Mouse (Mus musculus) neural tube, embryonic 12.5 days (tissue): ENCODE data around the gene Tuba1b. TPM values are rescaled to one million over a fixed set of nuclear protein-coding genes. Genes with fewer than 3 reads are reported as not detected.

Experiments
- ATAC-seq: fragments of 200-750 bp; cut with Nextera tagmentation; 2 replicates; pipeline ENCODE4 v1.8.0; 2017; ENCODE audit warnings: low read depth, mild to moderate bottlenecking, moderate TSS enrichment, moderate library complexity; ENCODE audit not compliant: low FRiP score
- H3K27ac ChIP-seq: fragments of 300-500 bp; sonication (generic); 2 replicates; pipeline ENCODE4 v1.5.1; 2016
- H3K27me3 ChIP-seq: fragments of 300-500 bp; sonication (generic); replicated peaks from 2 replicates; pipeline ENCODE4 v1.6.1; 2016; ENCODE audit warnings: mild to moderate bottlenecking
- H3K36me3 ChIP-seq: fragments of 300-500 bp; sonication (generic); 2 replicates; pipeline ENCODE4 v1.6.1; 2016; ENCODE audit warnings: mild to moderate bottlenecking
- H3K4me1 ChIP-seq: fragments of 300-500 bp; sonication (generic); 2 replicates; pipeline ENCODE4 v1.6.1; 2016
- H3K4me2 ChIP-seq: fragments of 300-500 bp; sonication (generic); replicated peaks from 2 replicates; pipeline ENCODE4 v1.6.1; 2016; ENCODE audit warnings: mild to moderate bottlenecking
- H3K4me3 ChIP-seq: fragments of 300-500 bp; sonication (generic); 2 replicates; pipeline ENCODE4 v1.5.1; 2016
- H3K9ac ChIP-seq: fragments of 300-500 bp; sonication (generic); 2 replicates; pipeline ENCODE4 v1.6.1; 2016; ENCODE audit warnings: mild to moderate bottlenecking
- H3K9me3 ChIP-seq: fragments of 300-500 bp; sonication (generic); 2 replicates; pipeline ENCODE4 v1.6.1; 2016; ENCODE audit warnings: mild to moderate bottlenecking
- whole genome bisulfite sequencing: fragments of 180-500 bp; shearing (Covaris S2); methylation state at CpG from one replicate; pipeline ENCODE4 v1.1.7; 2016; 5-methylcytosine and 5-hydroxymethylcytosine counted together
- polyA plus RNA-seq: library from polyadenylated mRNA; unstranded; fragments of >200 nt; fragmentation: Nextera tagmentation; extraction: Ambion mirVana; gene quantifications from 2 replicates; pipeline ENCODE4 v1.2.1, GENCODE M21; 2016

Gene Tuba1b
- polyA plus RNA-seq, 1 experiment from 2014 or later = 1,299 TPM

DNA sequence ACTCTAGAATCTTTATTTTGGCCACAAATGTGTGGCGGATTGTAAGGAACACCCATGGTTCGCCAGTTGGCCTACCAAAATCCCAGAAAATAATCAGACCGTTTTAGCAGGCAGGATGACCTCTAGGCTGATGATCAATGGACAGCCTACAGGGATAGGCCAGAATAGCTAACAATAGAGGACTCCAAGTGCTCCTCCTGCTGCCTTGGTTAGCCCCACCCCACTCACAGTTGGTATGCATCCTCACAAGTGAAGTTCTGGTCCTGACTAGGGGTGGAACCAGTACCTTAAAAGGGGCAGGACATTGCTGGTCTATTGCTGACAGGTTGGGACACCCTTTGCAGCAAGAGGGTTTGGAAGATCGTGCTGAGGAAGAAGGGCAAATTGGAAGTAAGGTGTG, 41.3 kb downstream of the Tuba1b start:
- Histone ChIP-seq H3K4me1 (peaks cover 28% of the 10 kb centered on the region), H3K4me2 (no peak overlapping the region; the same call in 1 of the 2 replicates), H3K27ac (no peak overlapping the region), H3K27me3 (peaks cover 67% of the 10 kb centered on the region), H3K36me3 (no peaks in the 10 kb centered on the region), H3K9ac (no peak overlapping the region), H3K9me3 (no peaks in the 10 kb centered on the region), H3K4me3 (no peak overlapping the region)
- ATAC-seq = no peak
- 41% methylated on average over 4 of the region's 4 CpGs for WGBS

DNA sequence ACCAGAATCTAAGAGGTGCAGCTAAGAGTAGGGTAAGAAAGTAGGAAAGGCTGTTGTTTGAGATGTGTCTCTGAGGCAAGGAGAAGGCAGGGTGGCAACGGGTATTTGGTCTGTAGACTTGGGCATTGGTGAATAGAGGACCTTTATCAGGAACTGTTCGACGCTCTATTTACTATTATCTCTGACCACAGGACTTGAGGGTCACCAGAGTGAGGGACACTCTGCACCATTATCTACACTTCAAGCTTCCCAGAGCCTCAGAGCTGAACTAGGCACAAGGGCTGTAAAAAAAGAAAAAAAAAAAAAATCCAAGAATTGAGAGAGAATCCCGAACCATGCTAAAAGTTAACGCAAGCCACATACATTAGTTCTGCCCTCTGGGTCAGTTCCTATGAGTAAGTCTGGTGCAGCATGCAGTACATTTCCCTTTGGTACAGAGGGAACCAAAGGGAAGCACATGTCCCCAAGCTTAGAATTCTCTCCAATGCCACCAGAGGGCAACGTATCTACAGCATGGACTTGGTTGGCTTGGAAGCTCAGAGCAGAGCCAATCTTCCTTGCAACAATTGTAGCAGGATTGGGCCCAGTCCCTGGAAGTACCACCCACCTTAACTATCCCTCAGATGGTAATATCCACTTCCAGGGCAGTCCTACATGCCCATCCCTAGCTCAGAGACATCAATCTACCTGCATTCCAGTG, 42.3 kb downstream of the Tuba1b start:
- 47% methylated on average over 6 of the region's 6 CpGs for WGBS
- H3K4me2 ChIP-seq = no peak overlapping the region
- no peak overlapping the region for H3K27ac ChIP-seq
- no peak overlapping the region for H3K4me3 ChIP-seq
- no peak for ATAC-seq
- no peaks in the 10 kb centered on the region for H3K9me3 ChIP-seq
- no peak overlapping the region for H3K9ac ChIP-seq
- H3K36me3 ChIP-seq = no peaks in the 10 kb centered on the region
- peaks cover 24% of the 10 kb centered on the region for H3K4me1 ChIP-seq
- H3K27me3 ChIP-seq = peaks cover 57% of the 10 kb centered on the region

DNA sequence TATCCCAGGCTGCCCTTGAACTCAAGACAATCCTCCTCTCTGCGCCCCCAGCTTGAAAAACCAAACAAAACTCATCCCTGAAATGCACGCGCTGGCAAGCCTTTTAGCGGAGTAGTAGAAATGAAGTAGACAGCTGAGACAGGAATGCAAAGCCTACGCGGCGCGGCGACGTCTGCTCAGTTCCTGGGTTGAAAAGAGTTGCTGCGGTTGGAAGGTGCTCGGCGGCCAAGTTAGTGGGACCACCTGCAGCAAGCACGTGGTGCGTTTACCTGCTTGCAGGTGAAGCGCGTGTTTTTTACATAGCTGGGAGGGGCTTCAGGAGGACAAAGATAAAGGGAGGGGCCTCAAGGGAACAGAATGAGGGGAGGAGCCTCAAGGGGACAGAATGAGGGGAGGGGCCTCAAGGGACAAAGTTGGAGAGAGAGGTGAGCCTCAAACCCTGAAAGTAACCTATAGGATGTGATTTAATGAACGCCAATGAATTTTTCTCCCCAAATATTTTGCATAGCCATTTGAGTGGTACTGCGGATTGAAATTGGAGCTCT, 43.1 kb downstream of the Tuba1b start:
- no peaks in the 10 kb centered on the region for H3K36me3 ChIP-seq
- H3K4me2 ChIP-seq = peak overlapping the region; percentile 23; the same call in 1 of the 2 replicates
- WGBS = 11% methylated on average over 19 of the region's 19 CpGs
- no peak for ATAC-seq
- H3K4me3 ChIP-seq = no peak overlapping the region
- peaks cover 49% of the 10 kb centered on the region for H3K27me3 ChIP-seq
- H3K27ac ChIP-seq = no peak overlapping the region
- H3K4me1 ChIP-seq = peaks cover 24% of the 10 kb centered on the region
- no peaks in the 10 kb centered on the region for H3K9me3 ChIP-seq
- H3K9ac ChIP-seq = no peak overlapping the region

DNA sequence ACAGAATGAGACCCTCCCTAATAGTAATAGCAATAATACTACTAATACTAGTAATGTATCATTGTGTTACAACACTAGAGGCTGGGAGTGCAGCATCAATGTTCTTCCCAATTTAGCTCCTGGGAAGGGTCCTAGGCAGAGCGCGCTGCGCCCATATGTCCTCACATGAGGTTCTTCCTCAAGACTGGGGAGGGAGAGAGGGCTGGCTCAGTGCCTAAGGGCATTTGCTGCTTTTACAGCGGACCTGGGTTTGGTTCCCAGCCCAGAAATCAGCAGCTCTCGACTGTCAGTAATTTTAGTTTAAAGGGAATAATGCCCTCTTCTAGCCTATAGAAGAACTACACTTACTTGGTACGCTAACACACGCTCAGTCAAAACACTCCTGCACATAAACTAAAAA, 46.8 kb downstream of the Tuba1b start:
- H3K9me3 ChIP-seq = no peaks in the 10 kb centered on the region

DNA sequence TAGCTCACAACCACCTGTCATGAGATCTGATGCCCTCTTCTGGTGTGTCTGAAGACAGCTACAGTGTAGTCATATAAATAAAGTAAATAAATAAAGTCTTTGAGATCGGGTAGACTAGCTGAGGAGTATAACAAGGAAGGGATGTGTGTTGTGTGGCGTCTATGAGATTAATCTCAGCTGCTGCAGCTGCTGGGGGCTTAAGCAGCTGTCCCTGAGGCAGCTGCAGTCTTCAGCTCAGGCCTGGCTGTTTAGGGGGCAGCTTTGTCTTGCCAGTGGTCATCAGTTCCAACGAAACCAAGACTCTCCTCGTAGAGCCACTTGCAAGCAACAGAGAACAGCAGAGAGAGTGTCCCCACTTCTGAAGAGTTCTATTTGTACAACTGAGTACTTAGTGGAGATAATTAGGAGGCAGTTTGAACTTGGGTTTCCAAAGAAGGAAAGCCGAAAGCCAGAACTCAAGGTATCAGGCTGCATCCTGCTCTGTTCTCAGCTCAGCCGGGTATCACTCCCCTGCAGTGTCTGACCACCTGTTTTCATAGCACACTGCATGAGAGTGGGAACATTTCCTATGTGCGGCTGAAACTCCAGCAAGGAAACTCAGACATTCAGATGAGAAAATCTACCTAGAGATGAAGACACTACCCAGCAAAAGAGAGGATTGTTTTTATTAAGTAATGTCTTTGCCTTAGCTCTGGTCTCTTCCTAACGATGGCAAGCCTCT, 47.5 kb downstream of the Tuba1b start:
- ATAC-seq = no peak
- no peak overlapping the region for H3K4me2 ChIP-seq
- H3K4me1 ChIP-seq = no peaks in the 10 kb centered on the region
- no peaks in the 10 kb centered on the region for H3K9me3 ChIP-seq
- WGBS = 74% methylated on average over 8 of the region's 8 CpGs
- peaks cover 8% of the 10 kb centered on the region; the same call in 1 of the 2 replicates for H3K27me3 ChIP-seq
- no peaks in the 10 kb centered on the region for H3K36me3 ChIP-seq
- no peak overlapping the region for H3K9ac ChIP-seq
- no peak overlapping the region for H3K4me3 ChIP-seq
- no peak overlapping the region for H3K27ac ChIP-seq

More for the DNA sequence above, 46.8 kb downstream of the Tuba1b start:
- Histone ChIP-seq H3K36me3 (no peaks in the 10 kb centered on the region), H3K4me1 (no peaks in the 10 kb centered on the region), H3K9ac (no peak overlapping the region), H3K27ac (no peak overlapping the region), H3K4me3 (no peak overlapping the region), H3K27me3 (peaks cover 11% of the 10 kb centered on the region), H3K4me2 (no peak overlapping the region)
- no peak for ATAC-seq
- 86% methylated on average over 7 of the region's 7 CpGs for WGBS

DNA sequence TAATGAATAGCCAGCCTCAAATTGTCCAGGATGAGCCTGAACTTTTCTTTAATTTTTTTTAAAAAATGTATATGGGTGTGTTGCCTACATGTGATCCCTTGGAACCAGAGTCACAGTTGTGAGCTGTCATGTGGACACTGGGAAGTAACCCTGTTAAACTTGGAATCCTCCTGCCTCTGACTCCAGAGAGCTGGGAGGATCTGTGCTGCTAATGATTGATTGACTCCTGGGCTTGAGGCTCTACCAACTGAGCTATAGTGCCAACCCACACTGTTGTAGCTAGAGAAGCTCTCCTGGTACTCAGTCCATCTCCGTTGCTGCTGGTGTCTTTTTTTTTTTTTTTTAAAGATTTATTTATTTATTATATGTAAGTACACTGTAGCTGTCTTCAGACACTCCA, 50.3 kb downstream of the Tuba1b start:
- Histone ChIP-seq H3K4me2 (no peak overlapping the region), H3K4me3 (no peak overlapping the region), H3K27me3 (no peaks in the 10 kb centered on the region), H3K9ac (no peak overlapping the region), H3K27ac (no peak overlapping the region), H3K36me3 (no peaks in the 10 kb centered on the region), H3K9me3 (no peaks in the 10 kb centered on the region), H3K4me1 (peaks cover 5% of the 10 kb centered on the region; the same call in 1 of the 2 replicates)
- no peak for ATAC-seq
- WGBS = 70% methylated on average over 1 of the region's 1 CpGs

DNA sequence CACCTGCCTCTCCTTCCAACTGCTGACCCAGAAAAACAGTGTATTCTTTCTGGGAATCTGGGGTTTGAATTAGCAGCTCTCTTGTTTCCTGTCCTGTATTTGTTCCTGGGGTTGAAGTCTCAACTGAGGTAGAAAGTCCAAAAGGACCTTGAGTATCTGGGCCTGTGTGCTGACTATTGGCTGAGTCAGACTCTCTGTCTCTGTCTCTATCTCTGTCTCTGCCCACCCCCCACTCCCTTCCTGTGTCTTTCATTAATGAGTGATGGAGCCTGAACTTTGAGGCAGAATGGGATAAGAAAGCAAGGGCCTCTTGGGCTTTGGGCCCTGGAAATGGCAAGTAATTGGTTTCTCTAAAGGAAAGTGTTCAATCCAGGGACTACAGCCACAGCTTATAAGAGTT, 50.7 kb downstream of the Tuba1b start:
- no peak for ATAC-seq
- Histone ChIP-seq H3K4me3 (no peak overlapping the region), H3K27ac (no peak overlapping the region), H3K4me1 (peaks cover 5% of the 10 kb centered on the region; the same call in 1 of the 2 replicates), H3K9me3 (no peaks in the 10 kb centered on the region), H3K4me2 (no peak overlapping the region), H3K9ac (no peak overlapping the region), H3K27me3 (no peaks in the 10 kb centered on the region), H3K36me3 (no peaks in the 10 kb centered on the region)

DNA sequence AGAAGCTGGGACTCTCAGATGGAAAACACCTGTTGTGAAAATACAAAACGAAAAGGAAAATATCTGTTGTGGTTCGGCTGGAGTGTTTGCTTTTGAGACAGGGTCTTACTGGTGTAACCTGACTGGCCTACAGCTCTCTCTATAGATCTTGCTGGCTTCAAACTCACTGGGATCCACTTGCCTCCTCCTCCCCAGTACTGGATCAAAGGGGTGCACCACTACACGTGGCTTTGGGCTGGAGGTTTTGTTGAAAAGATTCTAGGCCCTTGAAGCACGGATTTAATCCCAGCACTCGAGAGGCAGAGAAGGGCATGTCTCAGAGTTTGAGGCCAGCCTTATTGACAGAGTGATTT, 52.7 kb downstream of the Tuba1b start:
- Histone ChIP-seq H3K4me1 (peaks cover 5% of the 10 kb centered on the region; the same call in 1 of the 2 replicates), H3K4me2 (peak overlapping the region; percentile 82), H3K27ac (no peak overlapping the region), H3K4me3 (no peak overlapping the region), H3K9me3 (no peaks in the 10 kb centered on the region), H3K9ac (peak overlapping the region; percentile 14), H3K36me3 (no peaks in the 10 kb centered on the region), H3K27me3 (no peaks in the 10 kb centered on the region)
- 9% methylated on average over 5 of the region's 5 CpGs for WGBS
- ATAC-seq = peak; percentile 41

Other genes with a start within 250 kb of the Tuba1b start
- gene Ccdc65, start 226.4 kb downstream of the Tuba1b start, polyA plus RNA-seq = 2.1 and 2.3 TPM in 2 replicates
- 7.7 and 8.9 TPM in 2 replicates for gene Fkbp11, start 206.4 kb downstream of the Tuba1b start, polyA plus RNA-seq
- 69.7 and 77.4 TPM in 2 replicates for gene Arf3, start 171.4 kb downstream of the Tuba1b start, polyA plus RNA-seq
- 0.26 and 0.53 TPM in 2 replicates for gene Wnt10b, start 156.4 kb downstream of the Tuba1b start, polyA plus RNA-seq
- 7.5 and 12.3 TPM in 2 replicates for gene Wnt1, start 144.7 kb downstream of the Tuba1b start, polyA plus RNA-seq
- gene Ddn, start 125.1 kb downstream of the Tuba1b start, polyA plus RNA-seq = 0.47 and 0.82 TPM in 2 replicates
- gene Prkag1, start 103.0 kb downstream of the Tuba1b start, polyA plus RNA-seq = 70.1 and 79.2 TPM in 2 replicates
- 10.4 and 12.3 TPM in 2 replicates for gene Kmt2d, start 63.4 kb downstream of the Tuba1b start, polyA plus RNA-seq
- 27.8 and 27.9 TPM in 2 replicates for gene Rhebl1, start 40.0 kb downstream of the Tuba1b start, polyA plus RNA-seq
- gene Dhh, start 36.0 kb downstream of the Tuba1b start, polyA plus RNA-seq = 1.6 and 1.9 TPM in 2 replicates
- gene Lmbr1l, start 16.3 kb downstream of the Tuba1b start, polyA plus RNA-seq = 35.9 and 40.0 TPM in 2 replicates
- not detected in 2 replicates for gene Gm49450, start 19.0 kb upstream of the Tuba1b start, polyA plus RNA-seq
- 10,701 and 10,796 TPM in 2 replicates for gene Tuba1a, start 19.1 kb upstream of the Tuba1b start, polyA plus RNA-seq
- gene Tuba1c, start 95.3 kb upstream of the Tuba1b start, polyA plus RNA-seq = 62.0 and 64.6 TPM in 2 replicates
- gene Prph, start 120.6 kb upstream of the Tuba1b start, polyA plus RNA-seq = 109 and 168 TPM in 2 replicates
- 24.2 and 25.8 TPM in 2 replicates for gene Troap, start 140.0 kb upstream of the Tuba1b start, polyA plus RNA-seq
- 4.4 and 4.5 TPM in 2 replicates for gene C1ql4, start 153.3 kb upstream of the Tuba1b start, polyA plus RNA-seq
- 0.70 and 1.1 TPM in 2 replicates for gene Dnajc22, start 158.6 kb upstream of the Tuba1b start, polyA plus RNA-seq
- 70.9 and 71.5 TPM in 2 replicates for gene Spats2, start 191.4 kb upstream of the Tuba1b start, polyA plus RNA-seq